Mouse (Mus musculus) heart, embryonic 15.5 days (tissue): ENCODE data around the gene Pknox1. TPM values are rescaled to one million over a fixed set of nuclear protein-coding genes. Genes with fewer than 3 reads are reported as not detected.
"Not testable (repeated sequence)": the region's sequence is repeated elsewhere in the genome, so short reads cannot be mapped to it uniquely, and the experiment has no call there.

ENCODE experiments used
- ATAC-seq: fragments of 200-750 bp; cut with Nextera tagmentation; replicated peaks from 2 replicates; pipeline ENCODE4 v1.8.0; 2017; ENCODE audit warnings: low read depth, moderate TSS enrichment; ENCODE audit not compliant: insufficient number of reproducible peaks, insufficient read depth, low FRiP score
- H3K27ac ChIP-seq: fragments of 300-500 bp; sonication (generic); 2 replicates; pipeline ENCODE4 v1.5.1; 2015; ENCODE audit warnings: mild to moderate bottlenecking, inconsistent platforms
- H3K27me3 ChIP-seq: fragments of 300-500 bp; sonication (generic); 2 replicates; pipeline ENCODE4 v1.6.1; 2015; ENCODE audit warnings: inconsistent platforms
- H3K36me3 ChIP-seq: fragments of 300-500 bp; sonication (generic); 2 replicates; pipeline ENCODE4 v1.6.1; 2015; ENCODE audit warnings: mild to moderate bottlenecking, inconsistent platforms
- H3K4me1 ChIP-seq: fragments of 300-500 bp; sonication (generic); replicated peaks from 2 replicates; pipeline ENCODE4 v1.6.1; 2015; ENCODE audit warnings: inconsistent platforms
- H3K4me2 ChIP-seq: fragments of 300-500 bp; sonication (generic); 2 replicates; pipeline ENCODE4 v1.6.1; 2015; ENCODE audit warnings: inconsistent platforms, mild to moderate bottlenecking, moderate library complexity
- H3K4me3 ChIP-seq: fragments of 300-500 bp; sonication (generic); 2 replicates; pipeline ENCODE4 v1.5.1; 2015; ENCODE audit warnings: mild to moderate bottlenecking, inconsistent platforms
- H3K9ac ChIP-seq: fragments of 300-500 bp; sonication (generic); 2 replicates; pipeline ENCODE4 v1.6.1; 2015; ENCODE audit warnings: mild to moderate bottlenecking, inconsistent platforms
- H3K9me3 ChIP-seq: fragments of 300-500 bp; sonication (generic); replicated peaks from 2 replicates; pipeline ENCODE4 v1.6.1; 2016; ENCODE audit warnings: inconsistent platforms
- WGBS: fragments of 180-500 bp; shearing (Covaris S2); methylation state at CpG from one replicate; pipeline ENCODE4 v1.1.7; 2015; ENCODE audit warnings: mixed read lengths; 5-methylcytosine and 5-hydroxymethylcytosine counted together
- polyA plus RNA-seq: library from polyadenylated mRNA; unstranded; fragments of >200 nt; fragmentation: Nextera tagmentation; extraction: Ambion mirVana; gene quantifications from 2 replicates; pipeline ENCODE4 v1.2.1, GENCODE M21; 2015

Pknox1 gene
- polyA plus RNA-seq, 1 experiment from 2014 or later, result 14.0 TPM

- no peak; the same call in 1 of the 2 replicates for ATAC-seq
- no peak overlapping the region for H3K9ac ChIP-seq
- peaks cover 15% of the 10 kb centered on the region for H3K36me3 ChIP-seq
- WGBS, result 55% methylated on average over 4 of the region's 4 CpGs
- H3K27me3 ChIP-seq, result no peaks in the 10 kb centered on the region
- peaks cover 10% of the 10 kb centered on the region for H3K4me1 ChIP-seq
- H3K27ac ChIP-seq, result peak overlapping the region; percentile 76
- H3K9me3 ChIP-seq, result no peaks in the 10 kb centered on the region
- no peak overlapping the region for H3K4me3 ChIP-seq
- no peak overlapping the region; the same call in 1 of the 2 replicates for H3K4me2 ChIP-seq
These were observed 29.2 kb upstream of the Pknox1 start for GRCm38 (mm10) chr17:31535358-31535757.

GRCm38 (mm10) chr17:31535871-31536629, 28.5 kb upstream of the Pknox1 start:
- Histone ChIP-seq H3K9ac (no peak overlapping the region), H3K4me3 (no peak overlapping the region), H3K27me3 (no peaks in the 10 kb centered on the region), H3K36me3 (peaks cover 9% of the 10 kb centered on the region), H3K27ac (peak overlapping the region; percentile 76), H3K4me2 (no peak overlapping the region; the same call in 1 of the 2 replicates), H3K9me3 (no peaks in the 10 kb centered on the region), H3K4me1 (peaks cover 10% of the 10 kb centered on the region)
- peak; percentile 83 for ATAC-seq
- WGBS, result 32% methylated on average over 8 of the region's 8 CpGs

- Histone ChIP-seq H3K36me3 (no peaks in the 10 kb centered on the region), H3K27ac (no peak overlapping the region), H3K27me3 (no peaks in the 10 kb centered on the region), H3K9me3 (no peaks in the 10 kb centered on the region), H3K9ac (no peak overlapping the region), H3K4me2 (no peak overlapping the region), H3K4me1 (peaks cover 15% of the 10 kb centered on the region), H3K4me3 (no peak overlapping the region)
- no peak for ATAC-seq
- 46% methylated on average over 3 of the region's 3 CpGs for WGBS
These were observed 24.4 kb upstream of the Pknox1 start for GRCm38 (mm10) chr17:31540101-31540500.

GRCm38 (mm10) chr17:31540809-31541459, 23.6 kb upstream of the Pknox1 start:
- no peak overlapping the region for H3K4me2 ChIP-seq
- 54% methylated on average over 4 of the region's 4 CpGs for WGBS
- H3K36me3 ChIP-seq, result no peaks in the 10 kb centered on the region
- no peak overlapping the region for H3K4me3 ChIP-seq
- no peak overlapping the region for H3K27ac ChIP-seq
- peaks cover 7% of the 10 kb centered on the region for H3K4me1 ChIP-seq
- H3K9me3 ChIP-seq, result no peaks in the 10 kb centered on the region
- no peak overlapping the region for H3K9ac ChIP-seq
- H3K27me3 ChIP-seq, result no peaks in the 10 kb centered on the region
- no peak for ATAC-seq

- H3K27ac ChIP-seq, result no peak overlapping the region
- no peaks in the 10 kb centered on the region for H3K36me3 ChIP-seq
- H3K4me3 ChIP-seq, result no peak overlapping the region
- no peak for ATAC-seq
- 37% methylated on average over 6 of the region's 6 CpGs for WGBS
- H3K4me2 ChIP-seq, result no peak overlapping the region
- H3K4me1 ChIP-seq, result peaks cover 6% of the 10 kb centered on the region
- H3K9me3 ChIP-seq, result no peaks in the 10 kb centered on the region
- no peaks in the 10 kb centered on the region for H3K27me3 ChIP-seq
- no peak overlapping the region for H3K9ac ChIP-seq
These were observed 23.1 kb upstream of the Pknox1 start for GRCm38 (mm10) chr17:31541460-31541831.

- no peaks in the 10 kb centered on the region for H3K9me3 ChIP-seq
- no peak overlapping the region for H3K4me3 ChIP-seq
- H3K27ac ChIP-seq, result no peak overlapping the region
- H3K36me3 ChIP-seq, result no peaks in the 10 kb centered on the region
- H3K27me3 ChIP-seq, result no peaks in the 10 kb centered on the region
- H3K9ac ChIP-seq, result no peak overlapping the region; the same call in 1 of the 2 replicates
- H3K4me1 ChIP-seq, result peaks cover 6% of the 10 kb centered on the region
- WGBS, result 14% methylated on average over 6 of the region's 6 CpGs
- no peak overlapping the region for H3K4me2 ChIP-seq
- no peak for ATAC-seq
These were observed 21.0 kb upstream of the Pknox1 start for GRCm38 (mm10) chr17:31543574-31543973.

- Histone ChIP-seq H3K9ac (no peak overlapping the region), H3K4me1 (peaks cover 8% of the 10 kb centered on the region), H3K27ac (no peak overlapping the region), H3K4me2 (no peak overlapping the region), H3K9me3 (peaks cover 4% of the 10 kb centered on the region; the same call in 1 of the 2 replicates), H3K36me3 (no peaks in the 10 kb centered on the region), H3K27me3 (no peaks in the 10 kb centered on the region), H3K4me3 (no peak overlapping the region)
- no peak for ATAC-seq
- 86% methylated on average over 9 of the region's 9 CpGs for WGBS
These were observed 17.9 kb upstream of the Pknox1 start for GRCm38 (mm10) chr17:31546444-31547196.

GRCm38 (mm10) chr17:31547974-31548373, 16.6 kb upstream of the Pknox1 start:
- Histone ChIP-seq H3K27ac (no peak overlapping the region), H3K4me1 (peaks cover 8% of the 10 kb centered on the region), H3K9ac (no peak overlapping the region), H3K27me3 (no peaks in the 10 kb centered on the region), H3K9me3 (peaks cover 4% of the 10 kb centered on the region; the same call in 1 of the 2 replicates), H3K4me3 (no peak overlapping the region), H3K36me3 (no peaks in the 10 kb centered on the region), H3K4me2 (no peak overlapping the region)
- ATAC-seq, result no peak
- 69% methylated on average over 3 of the region's 3 CpGs for WGBS

- H3K27me3 ChIP-seq, result no peaks in the 10 kb centered on the region
- H3K9ac ChIP-seq, result no peak overlapping the region
- no peak for ATAC-seq
- H3K4me2 ChIP-seq, result no peak overlapping the region
- H3K27ac ChIP-seq, result no peak overlapping the region
- WGBS, result 51% methylated on average over 8 of the region's 8 CpGs
- H3K9me3 ChIP-seq, result peaks cover 4% of the 10 kb centered on the region; the same call in 1 of the 2 replicates
- H3K36me3 ChIP-seq, result no peaks in the 10 kb centered on the region
- H3K4me1 ChIP-seq, result 0 out of 2 replicates have a peak, but pooled peaks cover 2% of the 10 kb centered on the region
- H3K4me3 ChIP-seq, result no peak overlapping the region
These were observed 15.1 kb upstream of the Pknox1 start for GRCm38 (mm10) chr17:31549389-31549788.

- not testable (repeated sequence) for H3K9ac ChIP-seq, H3K9me3 ChIP-seq, H3K4me2 ChIP-seq, H3K27me3 ChIP-seq, ATAC-seq, H3K4me1 ChIP-seq, H3K36me3 ChIP-seq, H3K4me3 ChIP-seq, H3K27ac ChIP-seq
- WGBS, result 92% methylated on average over 23 of the region's 23 CpGs
These were observed 11.9 kb upstream of the Pknox1 start for GRCm38 (mm10) chr17:31552601-31553000.

GRCm38 (mm10) chr17:31556253-31556652, 8.3 kb upstream of the Pknox1 start:
- no peak for ATAC-seq
- H3K27ac ChIP-seq, result no peak overlapping the region
- no peaks in the 10 kb centered on the region for H3K27me3 ChIP-seq
- H3K9me3 ChIP-seq, result no peaks in the 10 kb centered on the region
- H3K4me1 ChIP-seq, result peaks cover 11% of the 10 kb centered on the region
- H3K36me3 ChIP-seq, result no peaks in the 10 kb centered on the region
- H3K4me3 ChIP-seq, result no peak overlapping the region
- 64% methylated on average over 4 of the region's 4 CpGs for WGBS
- H3K9ac ChIP-seq, result no peak overlapping the region
- no peak overlapping the region for H3K4me2 ChIP-seq
